Mouse (Mus musculus) embryonic facial prominence, embryonic 11.5 days (tissue): ENCODE data around the gene Gm10491. TPM values are rescaled to one million over a fixed set of nuclear protein-coding genes. Genes with fewer than 3 reads are reported as not detected.
A peak's percentile ranks its signal among the peaks of the same experiment; 100 is the strongest.

Experiments used
- ATAC-seq: fragments of 200-750 bp; cut with Nextera tagmentation; replicated peaks from 2 replicates; pipeline ENCODE4 v1.8.0; 2017; ENCODE audit warnings: low read depth; ENCODE audit not compliant: insufficient number of reproducible peaks, low FRiP score, low TSS enrichment
- DNase-seq: peaks from one replicate; pipeline ENCODE4 v3.0.0-alpha.2; 2015; ENCODE audit warnings: low spot score
- H3K27ac ChIP-seq: fragments of 300-500 bp; sonication (generic); replicated peaks from 2 replicates; pipeline ENCODE4 v1.5.1; 2014; ENCODE audit warnings: mild to moderate bottlenecking, low read depth, low read length, control low read depth
- H3K27me3 ChIP-seq: fragments of 300-500 bp; sonication (generic); 2 replicates; pipeline ENCODE4 v1.6.1; 2014; ENCODE audit warnings: mild to moderate bottlenecking, low read length, moderate library complexity, mixed read lengths; ENCODE audit not compliant: control insufficient read depth, insufficient read depth
- H3K36me3 ChIP-seq: fragments of 300-500 bp; sonication (generic); replicated peaks from 2 replicates; pipeline ENCODE4 v1.6.1; 2014; ENCODE audit warnings: low read depth, mild to moderate bottlenecking, low read length, moderate library complexity, mixed read lengths; ENCODE audit not compliant: control insufficient read depth, insufficient read depth
- H3K4me1 ChIP-seq: fragments of 300-500 bp; sonication (generic); 2 replicates; pipeline ENCODE4 v1.6.1; 2014; ENCODE audit warnings: low read length, mixed read lengths; ENCODE audit not compliant: control insufficient read depth, insufficient read depth
- H3K4me2 ChIP-seq: fragments of 300-500 bp; sonication (generic); 2 replicates; pipeline ENCODE4 v1.6.1; 2014; ENCODE audit warnings: low read depth, mild to moderate bottlenecking, control low read depth, low read length, moderate library complexity
- H3K4me3 ChIP-seq: fragments of 300-500 bp; sonication (generic); 2 replicates; pipeline ENCODE4 v1.5.1; 2014; ENCODE audit warnings: low read depth, low read length, control low read depth
- H3K9ac ChIP-seq: fragments of 300-500 bp; sonication (generic); replicated peaks from 2 replicates; pipeline ENCODE4 v1.6.1; 2014; ENCODE audit warnings: mild to moderate bottlenecking, control low read depth, low read length
- H3K9me3 ChIP-seq: fragments of 300-500 bp; sonication (generic); replicated peaks from 2 replicates; pipeline ENCODE4 v1.6.1; 2016; ENCODE audit warnings: mild to moderate bottlenecking, low read length, inconsistent platforms, mixed read lengths; ENCODE audit not compliant: control insufficient read depth
- WGBS: fragments of 180-500 bp; shearing (Covaris S2); extraction: QIAGEN DNeasy Blood & Tissue Kit; methylation state at CpG from one replicate; pipeline ENCODE4 v1.1.7; 2014; 5-methylcytosine and 5-hydroxymethylcytosine counted together
- polyA plus RNA-seq: library from polyadenylated mRNA; unstranded; fragments of >200 nt; fragmentation: Nextera tagmentation; extraction: Ambion mirVana; gene quantifications from 2 replicates; pipeline ENCODE4 v1.2.1, GENCODE M21; 2014

The Gm10491 gene
- polyA plus RNA-seq: not detected in 2 replicates

- ATAC-seq (no peak), DNase-seq (no peak)
- no peak within 1 kb of the TSS for H3K4me2 ChIP-seq
- H3K9me3 ChIP-seq: no peaks in the 10 kb centered on the region
- WGBS: 84% methylated on average over 5 of the region's 5 CpGs
- H3K27ac ChIP-seq: no peak within 1 kb of the TSS
- H3K36me3 ChIP-seq: no peaks in the 10 kb centered on the region
- no peak within 1 kb of the TSS for H3K9ac ChIP-seq
- H3K4me1 ChIP-seq: no peaks in the 10 kb centered on the region
- no peaks in the 10 kb centered on the region for H3K27me3 ChIP-seq
- H3K4me3 ChIP-seq: no peak within 1 kb of the TSS
These were observed at the start of gene Gm10491 for GRCm38 (mm10) chrX:7907735-7908134. TSS of gene Gm10491 (minus strand) at chrX:7907835.

- DNase-seq: no peak
- H3K4me2 ChIP-seq: no peak overlapping the region
- H3K9me3 ChIP-seq: no peaks in the 10 kb centered on the region
- no peaks in the 10 kb centered on the region for H3K4me1 ChIP-seq
- H3K9ac ChIP-seq: no peak overlapping the region
- ATAC-seq: no peak
- WGBS: 89% methylated on average over 7 of the region's 7 CpGs
- no peaks in the 10 kb centered on the region for H3K27me3 ChIP-seq
- no peak overlapping the region for H3K27ac ChIP-seq
- H3K36me3 ChIP-seq: no peaks in the 10 kb centered on the region
- no peak overlapping the region for H3K4me3 ChIP-seq
These were observed 42.5 kb upstream of the Gm10491 start for GRCm38 (mm10) chrX:7950091-7950490.

GRCm38 (mm10) chrX:7947900-7948492, 40.4 kb upstream of the Gm10491 start:
- Histone ChIP-seq H3K27ac (no peak overlapping the region), H3K9me3 (no peaks in the 10 kb centered on the region), H3K4me3 (peak overlapping the region; percentile 42), H3K4me2 (peak overlapping the region; percentile 36), H3K9ac (peak overlapping the region; percentile 51), H3K4me1 (no peaks in the 10 kb centered on the region), H3K36me3 (no peaks in the 10 kb centered on the region), H3K27me3 (no peaks in the 10 kb centered on the region)
- ATAC-seq (peak; percentile 98; the same call in 1 of the 2 replicates), DNase-seq (peak; percentile 93)
- WGBS: 14% methylated on average over 38 of the region's 38 CpGs

GRCm38 (mm10) chrX:7947108-7947899, 39.7 kb upstream of the Gm10491 start, which contains the start of gene Hdac6:
TSS of gene Hdac6 (minus strand) at chrX:7947889.
- Histone ChIP-seq H3K4me1 (no peaks in the 10 kb centered on the region), H3K27me3 (no peaks in the 10 kb centered on the region), H3K4me3 (peak within 1 kb of the TSS; percentile 42), H3K9ac (peak within 1 kb of the TSS; percentile 53), H3K36me3 (no peaks in the 10 kb centered on the region), H3K27ac (no peak within 1 kb of the TSS; the same call in 1 of the 2 replicates), H3K4me2 (peak within 1 kb of the TSS; percentile 44), H3K9me3 (no peaks in the 10 kb centered on the region)
- DNase-seq: peak; percentile 23
- peak; percentile 58 for ATAC-seq
- WGBS: 23% methylated on average over 36 of the region's 37 CpGs

GRCm38 (mm10) chrX:7945618-7946017, 38.0 kb upstream of the Gm10491 start:
- H3K9me3 ChIP-seq: no peaks in the 10 kb centered on the region
- DNase-seq: no peak
- H3K4me1 ChIP-seq: no peaks in the 10 kb centered on the region
- H3K9ac ChIP-seq: no peak overlapping the region
- H3K4me3 ChIP-seq: no peak overlapping the region
- H3K27me3 ChIP-seq: no peaks in the 10 kb centered on the region
- H3K4me2 ChIP-seq: no peak overlapping the region
- ATAC-seq: no peak
- H3K27ac ChIP-seq: no peak overlapping the region
- WGBS: 59% methylated on average over 8 of the region's 8 CpGs
- no peaks in the 10 kb centered on the region for H3K36me3 ChIP-seq

- WGBS: 90% methylated on average over 6 of the region's 6 CpGs
- Histone ChIP-seq H3K4me1 (no peaks in the 10 kb centered on the region), H3K9ac (no peak overlapping the region), H3K4me3 (no peak overlapping the region), H3K27me3 (no peaks in the 10 kb centered on the region), H3K27ac (no peak overlapping the region), H3K9me3 (no peaks in the 10 kb centered on the region), H3K36me3 (no peaks in the 10 kb centered on the region), H3K4me2 (no peak overlapping the region)
- DNase-seq: no peak
- ATAC-seq: no peak
These were observed 30.0 kb upstream of the Gm10491 start for GRCm38 (mm10) chrX:7937667-7938066.

- Histone ChIP-seq H3K9ac (no peak overlapping the region), H3K4me1 (no peaks in the 10 kb centered on the region), H3K4me2 (no peak overlapping the region), H3K27ac (no peak overlapping the region), H3K9me3 (no peaks in the 10 kb centered on the region), H3K27me3 (no peaks in the 10 kb centered on the region), H3K36me3 (no peaks in the 10 kb centered on the region), H3K4me3 (no peak overlapping the region)
- DNase-seq: no peak
- ATAC-seq: no peak
- WGBS: 58% methylated on average over 11 of the region's 11 CpGs
These were observed 29.2 kb upstream of the Gm10491 start for GRCm38 (mm10) chrX:7936874-7937273.

- peaks cover 7% of the 10 kb centered on the region for H3K27me3 ChIP-seq
- no peak for ATAC-seq
- H3K4me3 ChIP-seq: no peak within 1 kb of the TSS
- H3K9ac ChIP-seq: no peak within 1 kb of the TSS
- H3K9me3 ChIP-seq: no peaks in the 10 kb centered on the region
- no peak for DNase-seq
- H3K4me2 ChIP-seq: no peak within 1 kb of the TSS
- H3K4me1 ChIP-seq: no peaks in the 10 kb centered on the region
- H3K27ac ChIP-seq: no peak within 1 kb of the TSS
- 18% methylated on average over 19 of the region's 19 CpGs for WGBS
- no peaks in the 10 kb centered on the region for H3K36me3 ChIP-seq
These were observed 20.7 kb upstream of the Gm10491 start, which contains the start of gene Eras for GRCm38 (mm10) chrX:7928270-7928790. TSS of gene Eras (minus strand) at chrX:7928607.
